Mouse (Mus musculus) retina, postnatal 1 day (tissue): Measurements from ENCODE around the gene Phf19.

Source experiments
- DNase-seq: peaks from one replicate; pipeline ENCODE4 v3.0.0-alpha.2; 2012

Gene Phf19

GRCm38 (mm10) chr2:34913218-34914068 lies at the start of gene Phf19:
Gene Phf19 (minus strand): TSS chr2:34914026.
- peak; percentile 64 for DNase-seq

DNA sequence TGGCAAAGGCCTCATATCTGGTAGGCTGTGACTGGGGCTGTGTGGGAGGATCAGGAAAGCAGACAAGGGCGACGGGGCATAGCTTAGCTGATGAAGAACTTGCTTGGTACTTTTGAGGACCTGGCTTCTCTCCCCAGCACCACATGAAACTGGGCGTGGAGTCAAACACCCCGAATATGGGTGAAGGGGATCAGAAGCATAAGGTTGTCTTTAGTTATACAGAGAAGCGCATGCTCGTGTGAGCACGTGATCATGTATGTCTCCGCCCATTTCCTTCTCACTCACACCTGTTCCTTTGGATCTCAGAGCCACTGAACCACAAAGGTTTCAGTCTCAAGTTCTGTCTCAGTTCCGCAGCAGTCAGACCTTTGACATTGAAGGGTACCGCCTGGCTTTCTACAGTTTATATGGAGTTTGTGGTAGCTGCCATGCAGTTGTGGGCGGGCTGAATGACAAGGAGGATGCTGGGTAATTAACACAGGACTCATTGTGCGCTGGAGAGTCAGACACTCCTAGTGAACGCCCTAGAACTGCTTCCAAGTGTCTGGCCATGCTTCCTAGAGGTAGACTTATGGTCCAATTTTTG lies 49.6 kb upstream of the Phf19 start:
- DNase-seq = no peak

GRCm38 (mm10) chr2:34962893-34963292 lies 49.1 kb upstream of the Phf19 start:
- no peak for DNase-seq

DNA sequence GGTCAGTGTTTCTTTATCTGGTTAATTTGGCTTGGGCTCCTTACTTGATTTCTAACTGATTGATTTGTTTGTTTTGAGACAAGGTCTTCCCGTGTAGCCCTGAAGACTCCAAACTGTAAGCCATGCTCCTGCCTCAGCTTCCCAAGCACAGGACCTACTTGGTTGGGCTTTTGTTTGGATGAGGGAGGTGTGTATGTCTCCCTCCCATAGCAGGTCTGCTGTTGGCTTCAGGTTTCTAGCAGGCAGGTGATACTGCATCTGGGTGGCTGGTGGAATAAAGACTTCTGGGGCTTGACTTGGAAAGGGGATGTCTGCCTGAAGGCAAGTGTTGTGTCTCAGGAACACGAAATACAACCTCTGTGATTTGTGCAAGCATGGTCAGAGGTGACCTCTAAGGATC lies 48.4 kb upstream of the Phf19 start:
- DNase-seq = no peak

DNA sequence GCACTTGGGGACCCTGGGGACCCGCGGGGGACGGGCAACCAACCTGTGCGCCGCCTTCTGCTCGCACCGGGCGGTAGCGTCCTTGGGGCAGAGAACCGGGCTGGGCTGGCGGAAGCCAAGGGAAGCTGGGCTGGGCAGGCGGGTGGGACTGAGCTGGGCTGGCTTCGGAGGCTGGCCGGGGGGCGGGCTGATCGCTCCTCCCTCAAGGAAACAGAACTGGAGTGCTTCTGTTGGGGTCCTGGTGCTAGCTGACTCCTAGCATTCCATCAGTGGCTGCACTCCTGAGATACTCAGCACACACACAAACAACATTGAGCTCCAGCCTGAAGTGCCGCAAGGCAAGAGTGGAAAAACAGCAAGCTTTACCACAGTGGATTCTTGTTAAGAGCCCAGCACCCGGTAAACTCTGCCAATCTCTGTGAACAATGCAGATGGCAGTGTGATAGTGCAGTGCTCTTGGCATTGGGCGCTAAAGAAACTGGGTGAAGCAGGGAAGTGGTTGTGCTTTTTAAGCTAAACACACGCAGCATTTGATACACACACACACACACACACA lies 47.7 kb upstream of the Phf19 start, which contains the start of gene Traf1:
Gene Traf1, minus strand, starts transcription at position 292 of the 556 bp plus-strand sequence.
- peak; percentile 18 for DNase-seq

GRCm38 (mm10) chr2:34960966-34961365 lies 47.1 kb upstream of the Phf19 start:
- no peak for DNase-seq

GRCm38 (mm10) chr2:34960466-34960865 lies 46.6 kb upstream of the Phf19 start:
- no peak for DNase-seq

DNA sequence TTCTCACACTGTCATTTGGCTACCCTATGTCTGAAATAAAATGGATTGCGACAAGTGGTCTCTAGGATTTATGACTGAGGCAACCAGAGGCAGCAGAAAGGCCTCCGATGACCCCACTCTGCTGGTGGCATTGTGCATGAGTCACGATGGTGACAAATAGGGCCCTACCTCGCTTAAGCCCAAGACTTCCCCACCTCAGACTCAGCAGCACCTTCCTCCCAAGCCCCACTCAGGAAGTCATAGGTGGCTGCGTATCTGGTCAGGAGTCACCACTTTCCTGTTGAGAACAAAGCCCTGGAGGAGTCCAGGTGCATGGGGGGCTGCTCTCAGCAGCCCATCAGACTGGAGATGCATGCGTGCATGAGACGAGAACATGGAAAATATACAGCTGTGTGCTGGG lies 44.8 kb upstream of the Phf19 start:
- no peak for DNase-seq

DNA sequence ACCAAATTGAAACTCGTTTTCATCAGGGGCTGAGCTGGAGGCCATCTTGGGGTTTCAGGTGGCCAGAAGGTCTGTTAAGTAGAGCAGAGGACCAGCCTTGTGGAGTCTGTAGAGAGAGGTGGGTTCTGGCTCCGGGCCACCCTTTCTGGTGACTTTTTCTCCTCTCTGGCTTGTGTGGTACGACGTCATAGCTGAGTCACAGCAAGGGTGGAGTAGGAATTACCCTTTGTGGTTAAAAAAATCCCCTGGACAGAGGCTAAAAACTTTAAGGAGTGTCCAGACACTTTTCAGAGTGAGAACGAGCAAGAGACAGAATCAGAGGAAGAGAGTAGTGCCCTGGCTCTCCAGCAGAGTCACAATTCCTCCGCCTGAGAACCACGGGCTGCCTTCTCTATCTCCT lies 44.2 kb upstream of the Phf19 start:
- DNase-seq = no peak

- no peak for DNase-seq
These were observed 43.6 kb upstream of the Phf19 start for GRCm38 (mm10) chr2:34957405-34957804.

DNA sequence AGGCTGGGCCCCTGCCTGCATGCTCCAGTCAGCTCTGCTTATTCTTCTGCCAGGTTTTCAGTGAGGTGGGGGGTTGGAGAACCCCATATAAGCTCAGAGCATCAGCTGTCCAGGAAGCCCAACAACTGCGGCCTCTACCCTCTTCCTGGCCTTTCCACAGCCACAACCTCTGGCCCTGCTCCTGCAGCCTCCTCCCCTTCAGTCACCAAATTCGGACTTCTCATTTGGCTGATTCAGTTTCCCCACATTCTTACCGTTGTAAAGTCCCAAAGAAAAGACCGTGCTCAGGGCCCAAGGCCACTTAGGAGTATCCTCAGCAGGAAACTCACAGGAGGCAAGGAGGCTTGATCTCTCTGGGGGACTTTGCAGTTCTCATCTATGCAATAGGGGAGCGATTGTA lies 43.1 kb upstream of the Phf19 start:
- DNase-seq = no peak

DNA sequence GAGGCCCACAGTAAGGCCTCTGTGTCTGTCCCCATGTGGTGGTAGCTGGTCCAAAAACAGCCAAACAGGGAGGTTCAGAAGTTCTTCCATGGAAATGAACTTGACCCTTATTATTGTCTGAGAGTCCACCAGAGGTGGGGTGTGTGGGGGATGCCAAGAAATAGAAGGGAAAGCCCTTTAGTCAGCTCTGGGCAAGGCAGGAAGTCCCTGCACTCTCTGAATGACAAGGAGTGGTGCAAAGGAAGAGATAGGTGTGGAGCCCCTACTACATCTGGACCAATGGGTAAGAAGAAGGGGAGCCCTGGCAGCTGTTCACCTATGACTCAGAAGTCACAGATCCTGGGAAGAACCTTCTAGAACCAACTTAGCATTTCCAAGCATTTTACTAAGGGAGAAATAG lies 40.5 kb upstream of the Phf19 start:
- no peak for DNase-seq

DNA sequence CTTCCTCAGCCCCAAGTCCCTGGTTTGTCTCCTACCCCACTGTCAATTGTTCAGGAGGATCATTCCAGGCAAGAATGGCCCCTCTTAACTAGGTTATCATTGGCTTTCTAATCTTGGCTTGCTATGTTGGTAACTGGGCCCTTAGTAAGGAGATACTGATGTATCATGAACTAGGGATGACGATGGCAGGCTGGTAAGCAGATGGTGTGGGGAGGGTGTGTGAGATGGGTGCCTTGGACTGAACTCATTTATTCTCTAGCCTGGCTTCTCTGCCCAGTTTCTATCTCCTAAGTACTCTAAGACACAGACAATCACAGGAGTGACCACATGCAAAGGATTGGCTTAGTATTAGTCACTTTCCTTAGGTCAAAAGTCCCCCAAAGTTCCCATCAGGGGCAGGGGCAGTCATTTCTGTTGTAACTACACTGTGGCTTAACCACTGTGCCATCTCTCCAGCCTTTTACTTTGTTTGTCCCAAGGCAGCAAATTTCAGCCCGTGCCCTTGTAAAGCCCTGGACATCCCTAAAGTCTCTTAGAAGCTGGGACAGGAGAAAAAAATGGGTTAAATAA lies 39.8 kb upstream of the Phf19 start:
- no peak for DNase-seq

- DNase-seq = no peak
These were observed 39.2 kb upstream of the Phf19 start for GRCm38 (mm10) chr2:34953018-34953417.

DNA sequence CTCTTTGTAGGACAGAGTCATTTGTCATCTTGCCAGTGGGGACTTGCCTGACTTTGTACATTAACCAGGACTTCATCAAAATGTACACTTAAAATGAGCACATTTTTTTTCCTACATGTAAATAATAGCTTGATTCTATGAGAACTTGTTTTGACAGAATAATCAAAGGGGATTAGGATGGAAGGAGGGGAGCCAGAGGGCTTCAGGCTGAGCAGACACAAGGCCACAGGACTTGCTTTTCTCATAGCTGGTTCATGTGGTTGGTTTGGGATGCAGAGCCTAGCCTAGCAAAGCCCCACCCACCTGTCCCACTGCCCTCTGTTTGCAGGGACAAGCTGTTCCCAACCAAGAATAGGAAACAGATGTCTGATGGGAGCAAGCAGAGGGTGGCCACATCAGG lies 37.6 kb upstream of the Phf19 start:
- DNase-seq = no peak

- peak; percentile 48 for DNase-seq
These were observed 34.8 kb upstream of the Phf19 start for GRCm38 (mm10) chr2:34948622-34949021.

- DNase-seq = no peak
These were observed 32.2 kb upstream of the Phf19 start for GRCm38 (mm10) chr2:34946046-34946445.

DNA sequence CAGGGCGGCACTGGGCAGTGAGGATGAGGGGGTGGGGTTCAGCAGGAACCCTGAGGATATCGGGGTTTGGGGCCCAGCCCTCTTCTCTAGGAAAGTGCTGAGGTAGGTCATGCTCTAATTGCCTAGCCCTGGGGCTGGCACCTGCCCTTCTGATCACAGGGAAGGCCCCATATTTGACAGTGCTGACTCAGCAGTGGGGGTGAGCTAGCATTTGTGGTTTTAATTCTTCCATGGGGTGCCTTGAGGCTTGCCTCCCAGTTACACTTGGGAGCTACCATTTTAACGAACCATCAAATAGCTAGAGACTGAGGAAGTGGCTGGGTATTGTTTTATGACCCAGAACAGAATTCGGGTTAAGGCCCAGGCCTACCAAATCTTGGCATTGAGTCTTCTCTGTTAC lies 31.8 kb upstream of the Phf19 start:
- DNase-seq = no peak

GRCm38 (mm10) chr2:34944761-34945160 lies 30.9 kb upstream of the Phf19 start:
- peak; percentile 30 for DNase-seq

GRCm38 (mm10) chr2:34943556-34944120 lies 29.8 kb upstream of the Phf19 start:
- peak; percentile 15 for DNase-seq

GRCm38 (mm10) chr2:34941061-34941675 lies 27.3 kb upstream of the Phf19 start:
- DNase-seq = peak; percentile 12

- DNase-seq = no peak
These were observed 26.4 kb upstream of the Phf19 start for GRCm38 (mm10) chr2:34940246-34940645.
